Mouse (Mus musculus) ES-E14 (cell line): ENCODE measurements around the gene Gm10721.
"Not testable (repeated sequence)": the region's sequence is repeated elsewhere in the genome, so short reads cannot be mapped to it uniquely, and the experiment has no call there.

Source experiments
- CHD2 ChIP-seq: IDR thresholded peaks from 2 replicates; pipeline ENCODE4 v1.6.1; 2014; ENCODE audit warnings: mild to moderate bottlenecking, low read depth, low read length, inconsistent platforms
- HCFC1 ChIP-seq: IDR thresholded peaks from 2 replicates; pipeline ENCODE4 v1.6.1; 2012; ENCODE audit warnings: low read length, inconsistent platforms, borderline replicate concordance; ENCODE audit not compliant: insufficient read depth

- not testable (repeated sequence) for TF ChIP-seq HCFC1, CHD2
Measured at GRCm38 (mm10) chr9:3001948-3002659, 10.8 kb upstream of the Gm10721 start.
